Mouse (Mus musculus) stomach, postnatal 0 days (tissue): ENCODE results near the gene Unc93b1. TPM values are rescaled to one million over a fixed set of nuclear protein-coding genes. Genes with fewer than 3 reads are reported as not detected.

Experiments used
- ATAC-seq: fragments of 200-750 bp; cut with Nextera tagmentation; 2 replicates; pipeline ENCODE4 v1.8.0; 2017; ENCODE audit not compliant: low FRiP score, low TSS enrichment
- DNase-seq: peaks from one replicate; pipeline ENCODE4 v3.0.0-alpha.2; 2016; ENCODE audit warnings: low spot score
- H3K27ac ChIP-seq: fragments of 300-500 bp; sonication (generic); replicated peaks from 2 replicates; pipeline ENCODE4 v1.5.1; 2014; ENCODE audit warnings: mild to moderate bottlenecking, control low read depth
- H3K27me3 ChIP-seq: fragments of 300-500 bp; sonication (generic); 2 replicates; pipeline ENCODE4 v1.6.1; 2014; ENCODE audit warnings: low read length; ENCODE audit not compliant: control insufficient read depth, insufficient read depth
- H3K36me3 ChIP-seq: fragments of 300-500 bp; sonication (generic); 2 replicates; pipeline ENCODE4 v1.6.1; 2014; ENCODE audit warnings: low read length, mixed read lengths; ENCODE audit not compliant: control insufficient read depth, insufficient read depth
- H3K4me1 ChIP-seq: fragments of 300-500 bp; sonication (generic); replicated peaks from 2 replicates; pipeline ENCODE4 v1.6.1; 2014; ENCODE audit warnings: antibody characterized with exemption; ENCODE audit not compliant: control insufficient read depth, insufficient read depth
- H3K4me2 ChIP-seq: fragments of 300-500 bp; sonication (generic); replicated peaks from 2 replicates; pipeline ENCODE4 v1.6.1; 2014; ENCODE audit warnings: low read depth, mild to moderate bottlenecking, control low read depth, moderate library complexity
- H3K4me3 ChIP-seq: fragments of 300-500 bp; sonication (generic); 2 replicates; pipeline ENCODE4 v1.5.1; 2014; ENCODE audit warnings: low read depth, low read length, control low read depth
- H3K9ac ChIP-seq: fragments of 300-500 bp; sonication (generic); 2 replicates; pipeline ENCODE4 v1.6.1; 2014; ENCODE audit warnings: mild to moderate bottlenecking, low read length, control low read depth, mixed read lengths
- H3K9me3 ChIP-seq: fragments of 300-500 bp; sonication (generic); 2 replicates; pipeline ENCODE4 v1.6.1; 2016; ENCODE audit warnings: low read length; ENCODE audit not compliant: control insufficient read depth
- CTCF ChIP-seq: IDR thresholded peaks from 2 replicates; pipeline ENCODE4 v1.5.1; 2016; ENCODE audit warnings: antibody characterized with exemption, low read depth, mild to moderate bottlenecking, moderate library complexity
- EP300 ChIP-seq: optimal IDR thresholded peaks from 2 replicates; pipeline ENCODE3; 2016; ENCODE audit warnings: antibody characterized with exemption
- WGBS: fragments of 180-500 bp; shearing (Covaris S2); extraction: QIAGEN DNeasy Blood & Tissue Kit; methylation state at CpG from one replicate; pipeline ENCODE4 v1.1.7; 2014; 5-methylcytosine and 5-hydroxymethylcytosine counted together
- polyA plus RNA-seq: library from polyadenylated mRNA; unstranded; fragments of >200 nt; fragmentation: Nextera tagmentation; extraction: Ambion mirVana; gene quantifications from 2 replicates; pipeline ENCODE4 v1.2.1, GENCODE M21; 2015

Unc93b1 gene
- polyA plus RNA-seq, 1 experiment from 2014 or later, result 19.7 TPM

DNA sequence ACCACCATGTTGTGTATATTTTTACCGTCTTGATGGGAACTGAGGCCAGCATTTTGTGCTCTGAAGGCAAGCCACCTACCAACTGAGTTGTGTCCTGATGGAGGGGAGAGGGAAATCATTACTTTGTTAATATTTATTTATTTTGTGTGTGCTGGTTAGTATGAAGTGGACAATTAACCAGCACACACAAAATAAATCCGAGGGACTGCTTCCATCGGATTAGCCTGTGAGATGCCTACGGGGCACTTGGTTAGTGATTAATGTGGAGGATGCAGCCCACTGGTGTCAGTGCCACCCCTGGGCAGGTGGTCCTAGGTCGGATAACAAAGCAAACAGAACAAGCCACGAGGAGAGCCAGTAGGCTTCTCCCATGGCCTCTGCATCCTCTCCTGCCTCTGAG is 59.9 kb downstream of the Unc93b1 start:
- Histone ChIP-seq H3K27ac (no peak overlapping the region), H3K9me3 (no peaks in the 10 kb centered on the region), H3K4me3 (no peak overlapping the region), H3K4me1 (no peaks in the 10 kb centered on the region; the same call in 1 of the 2 replicates), H3K27me3 (no peaks in the 10 kb centered on the region), H3K4me2 (no peak overlapping the region), H3K36me3 (no peaks in the 10 kb centered on the region), H3K9ac (no peak overlapping the region)
- no peak for TF ChIP-seq CTCF
- no peak for TF ChIP-seq EP300
- no peak for DNase-seq
- WGBS, result 62% methylated on average over 6 of the region's 6 CpGs
- ATAC-seq, result no peak

DNA sequence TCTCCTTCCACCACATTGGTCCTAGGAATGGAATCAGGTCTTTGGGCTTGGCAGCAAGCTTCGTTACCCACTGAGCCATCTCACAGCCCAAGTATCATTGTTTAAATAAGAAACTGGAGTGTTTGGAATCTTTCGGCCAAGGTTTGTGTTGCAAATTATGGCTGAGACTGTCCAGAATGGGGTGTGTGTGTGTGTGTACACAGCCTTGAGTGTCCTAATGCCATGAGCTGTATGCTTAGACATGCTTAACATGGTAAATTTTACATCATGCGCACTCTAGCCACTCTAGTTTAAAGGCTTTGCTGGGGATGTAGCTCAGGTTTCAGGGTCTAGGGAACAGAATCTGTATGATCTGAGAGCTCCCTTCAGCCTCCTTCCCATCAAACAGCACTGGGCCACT is 60.5 kb downstream of the Unc93b1 start:
- Histone ChIP-seq H3K4me2 (no peak overlapping the region), H3K4me3 (no peak overlapping the region), H3K36me3 (no peaks in the 10 kb centered on the region), H3K9me3 (no peaks in the 10 kb centered on the region), H3K9ac (no peak overlapping the region), H3K27ac (no peak overlapping the region), H3K4me1 (no peaks in the 10 kb centered on the region; the same call in 1 of the 2 replicates), H3K27me3 (no peaks in the 10 kb centered on the region)
- DNase-seq (no peak), ATAC-seq (no peak)
- TF ChIP-seq CTCF, result no peak
- TF ChIP-seq EP300, result no peak
- 69% methylated on average over 3 of the region's 3 CpGs for WGBS

DNA sequence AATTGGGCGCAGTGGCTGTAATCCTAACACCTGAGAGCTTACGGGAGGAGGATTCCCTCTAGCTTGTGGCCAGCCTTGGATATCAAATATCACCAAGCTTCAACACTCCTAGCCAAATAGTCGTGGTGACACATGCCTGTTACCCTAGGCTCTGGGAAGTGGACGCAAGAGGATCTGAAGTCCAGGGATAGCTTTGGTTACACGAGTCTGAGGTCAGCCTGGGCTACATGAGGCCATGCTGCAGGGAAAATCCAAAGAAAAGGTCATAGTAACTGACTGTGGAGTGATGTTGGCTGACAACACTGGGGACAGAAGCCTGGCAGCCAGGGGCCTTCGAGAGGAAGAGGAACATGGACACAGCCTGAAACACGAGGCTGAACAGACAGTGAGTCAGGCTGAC is 61.1 kb downstream of the Unc93b1 start:
- Histone ChIP-seq H3K4me2 (no peak overlapping the region), H3K9ac (no peak overlapping the region), H3K9me3 (no peaks in the 10 kb centered on the region), H3K4me1 (peaks cover 1% of the 10 kb centered on the region; the same call in 1 of the 2 replicates), H3K27ac (no peak overlapping the region), H3K4me3 (no peak overlapping the region), H3K27me3 (no peaks in the 10 kb centered on the region), H3K36me3 (no peaks in the 10 kb centered on the region)
- WGBS, result 65% methylated on average over 7 of the region's 7 CpGs
- ATAC-seq (no peak), DNase-seq (no peak)
- TF ChIP-seq EP300 (no peak), CTCF (no peak)

DNA sequence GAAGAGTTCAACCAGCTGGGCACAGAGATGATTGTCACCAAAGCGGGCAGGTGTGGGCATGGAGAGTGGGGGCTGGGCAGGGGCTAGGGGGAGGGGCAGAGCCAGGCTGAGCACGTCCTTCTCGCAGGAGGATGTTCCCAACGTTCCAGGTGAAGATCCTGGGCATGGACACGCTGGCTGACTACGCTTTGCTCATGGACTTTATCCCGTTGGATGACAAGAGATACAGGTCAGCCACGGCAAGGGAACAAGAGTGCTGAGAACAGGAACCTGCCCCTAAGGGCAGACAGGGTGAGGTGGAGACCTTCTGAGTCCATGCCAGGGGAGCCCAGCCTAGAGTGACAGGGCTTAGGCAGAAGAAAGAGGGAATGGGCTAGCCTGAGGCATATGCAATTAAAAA is 61.8 kb downstream of the Unc93b1 start:
- 77% methylated on average over 8 of the region's 8 CpGs for WGBS
- H3K27me3 ChIP-seq, result no peaks in the 10 kb centered on the region
- no peak overlapping the region for H3K4me3 ChIP-seq
- H3K9me3 ChIP-seq, result no peaks in the 10 kb centered on the region
- H3K4me1 ChIP-seq, result peaks cover 3% of the 10 kb centered on the region; the same call in 1 of the 2 replicates
- H3K9ac ChIP-seq, result no peak overlapping the region
- ATAC-seq, result no peak
- no peak for DNase-seq
- H3K4me2 ChIP-seq, result no peak overlapping the region
- no peaks in the 10 kb centered on the region for H3K36me3 ChIP-seq
- TF ChIP-seq CTCF (no peak), EP300 (no peak)
- H3K27ac ChIP-seq, result no peak overlapping the region

DNA sequence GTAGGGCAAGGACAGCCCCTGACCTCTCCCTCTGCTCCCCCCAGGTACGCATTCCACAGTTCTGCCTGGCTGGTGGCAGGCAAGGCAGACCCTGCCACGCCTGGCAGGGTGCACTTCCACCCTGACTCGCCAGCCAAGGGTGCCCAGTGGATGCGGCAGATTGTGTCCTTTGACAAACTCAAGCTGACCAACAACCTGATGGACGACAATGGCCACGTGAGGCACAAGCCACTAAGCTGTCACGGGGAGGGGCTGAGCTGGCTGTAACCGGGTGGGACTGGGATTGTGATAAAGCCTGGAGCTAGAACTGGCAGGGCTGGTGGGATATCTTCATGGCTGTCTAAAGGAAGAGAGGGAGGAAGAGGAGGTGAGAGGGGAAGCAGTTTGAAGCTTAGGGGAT is 62.2 kb downstream of the Unc93b1 start:
- Histone ChIP-seq H3K4me1 (peaks cover 3% of the 10 kb centered on the region; the same call in 1 of the 2 replicates), H3K4me2 (no peak overlapping the region), H3K27me3 (no peaks in the 10 kb centered on the region), H3K36me3 (no peaks in the 10 kb centered on the region), H3K9me3 (no peaks in the 10 kb centered on the region), H3K27ac (no peak overlapping the region), H3K9ac (no peak overlapping the region), H3K4me3 (no peak overlapping the region)
- TF ChIP-seq CTCF (no peak), EP300 (no peak)
- peak; percentile 68 for DNase-seq
- WGBS, result 34% methylated on average over 8 of the region's 8 CpGs
- ATAC-seq, result no peak; the same call in 1 of the 2 replicates

DNA sequence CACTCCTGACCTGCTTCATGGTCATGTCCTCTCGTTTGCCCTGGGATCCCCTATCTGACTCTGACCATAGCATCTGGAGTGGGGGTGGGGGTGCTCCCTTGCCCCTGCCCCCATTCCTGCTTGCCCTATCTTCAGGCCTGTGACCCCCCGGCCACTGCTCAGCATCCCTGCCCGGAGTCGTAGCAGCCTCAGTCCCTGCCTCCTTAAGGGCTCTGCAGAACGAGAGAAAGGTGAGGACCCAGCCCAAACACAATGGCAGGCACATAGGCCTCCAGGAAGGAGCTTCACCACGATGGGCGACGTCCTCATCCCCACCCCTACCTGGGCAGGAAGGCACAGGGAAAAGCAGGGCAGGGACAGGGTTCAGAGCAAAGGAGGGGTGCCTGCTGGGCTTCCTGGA is 63.3 kb downstream of the Unc93b1 start:
- TF ChIP-seq EP300, result no peak
- TF ChIP-seq CTCF, result no peak
- H3K4me3 ChIP-seq, result no peak overlapping the region
- 76% methylated on average over 8 of the region's 8 CpGs for WGBS
- H3K36me3 ChIP-seq, result no peaks in the 10 kb centered on the region
- H3K27ac ChIP-seq, result no peak overlapping the region
- H3K4me1 ChIP-seq, result peaks cover 3% of the 10 kb centered on the region; the same call in 1 of the 2 replicates
- no peak overlapping the region for H3K9ac ChIP-seq
- no peaks in the 10 kb centered on the region for H3K27me3 ChIP-seq
- no peak overlapping the region for H3K4me2 ChIP-seq
- no peaks in the 10 kb centered on the region for H3K9me3 ChIP-seq
- ATAC-seq (no peak), DNase-seq (no peak)

Other genes with a start within 250 kb of the Unc93b1 start
- gene Lrp5, start 248.6 kb upstream of the Unc93b1 start, polyA plus RNA-seq, result 2.6 and 2.7 TPM in 2 replicates
- gene 1810055G02Rik, start 226.9 kb upstream of the Unc93b1 start, polyA plus RNA-seq, result 17.1 and 18.8 TPM in 2 replicates
- gene Kmt5b, start 167.8 kb upstream of the Unc93b1 start, polyA plus RNA-seq, result 11.6 and 12.4 TPM in 2 replicates
- 21.2 and 24.2 TPM in 2 replicates for gene Chka, start 83.4 kb upstream of the Unc93b1 start, polyA plus RNA-seq
- 17.4 and 21.8 TPM in 2 replicates for gene Tcirg1, start 28.1 kb upstream of the Unc93b1 start, polyA plus RNA-seq
- 277 and 284 TPM in 2 replicates for gene Ndufs8, start 22.4 kb upstream of the Unc93b1 start, polyA plus RNA-seq
- 1.8 and 2.2 TPM in 2 replicates for gene Aldh3b1, start 5.4 kb upstream of the Unc93b1 start, polyA plus RNA-seq
- 1.1 TPM in 2 replicates for gene Aldh3b3, start 23.5 kb downstream of the Unc93b1 start, polyA plus RNA-seq
- gene Aldh3b2, start 37.1 kb downstream of the Unc93b1 start, polyA plus RNA-seq, result 75.8 and 84.1 TPM in 2 replicates
- gene Acy3, start 51.4 kb downstream of the Unc93b1 start, polyA plus RNA-seq, result 9.9 TPM in 2 replicates
- gene Tbx10, start 57.6 kb downstream of the Unc93b1 start, polyA plus RNA-seq, result 0.05 TPM in 1 of 2 replicates, not detected in the other
- gene Nudt8, start 65.4 kb downstream of the Unc93b1 start, polyA plus RNA-seq, result 39.3 and 40.7 TPM in 2 replicates
- gene Gm49405, start 65.4 kb downstream of the Unc93b1 start, polyA plus RNA-seq, result 1.1 and 1.3 TPM in 2 replicates
- gene Doc2g, start 68.1 kb downstream of the Unc93b1 start, polyA plus RNA-seq, result 1.2 and 1.7 TPM in 2 replicates
- gene Ndufv1, start 77.6 kb downstream of the Unc93b1 start, polyA plus RNA-seq, result 213 and 216 TPM in 2 replicates
- 1,012 and 1,081 TPM in 2 replicates for gene Gstp1, start 102.8 kb downstream of the Unc93b1 start, polyA plus RNA-seq
- gene Gstp2, start 110.8 kb downstream of the Unc93b1 start, polyA plus RNA-seq, result 85.2 and 93.1 TPM in 2 replicates
- gene Gstp3, start 124.4 kb downstream of the Unc93b1 start, polyA plus RNA-seq, result 7.1 and 9.7 TPM in 2 replicates
- gene Cabp2, start 146.4 kb downstream of the Unc93b1 start, polyA plus RNA-seq, result not detected in 2 replicates
- gene Cdk2ap2, start 162.0 kb downstream of the Unc93b1 start, polyA plus RNA-seq, result 129 and 134 TPM in 2 replicates
- gene Pitpnm1, start 164.8 kb downstream of the Unc93b1 start, polyA plus RNA-seq, result 8.3 and 11.2 TPM in 2 replicates
- gene Aip, start 190.7 kb downstream of the Unc93b1 start, polyA plus RNA-seq, result 47.0 and 48.0 TPM in 2 replicates
- gene Gpr152, start 204.6 kb downstream of the Unc93b1 start, polyA plus RNA-seq, result 0.02 TPM in 1 of 2 replicates, not detected in the other
- 0.05 TPM in 1 of 2 replicates, not detected in the other for gene Cabp4, start 208.8 kb downstream of the Unc93b1 start, polyA plus RNA-seq
- gene Coro1b, start 213.4 kb downstream of the Unc93b1 start, polyA plus RNA-seq, result 127 and 133 TPM in 2 replicates
- gene Ptprcap, start 218.4 kb downstream of the Unc93b1 start, polyA plus RNA-seq, result 1.1 and 1.3 TPM in 2 replicates
- gene Rps6kb2, start 228.2 kb downstream of the Unc93b1 start, polyA plus RNA-seq, result 41.1 and 49.3 TPM in 2 replicates
- gene Carns1, start 240.3 kb downstream of the Unc93b1 start, polyA plus RNA-seq, result 1.5 TPM in 2 replicates